Mouse (Mus musculus) ovary, postnatal 10 days (tissue): ENCODE results near the gene Duox2.

Source experiments
- DNase-seq: peaks from one replicate; pipeline ENCODE4 v3.0.0; 2022; ENCODE audit warnings: low spot score

Gene Duox2

DNA sequence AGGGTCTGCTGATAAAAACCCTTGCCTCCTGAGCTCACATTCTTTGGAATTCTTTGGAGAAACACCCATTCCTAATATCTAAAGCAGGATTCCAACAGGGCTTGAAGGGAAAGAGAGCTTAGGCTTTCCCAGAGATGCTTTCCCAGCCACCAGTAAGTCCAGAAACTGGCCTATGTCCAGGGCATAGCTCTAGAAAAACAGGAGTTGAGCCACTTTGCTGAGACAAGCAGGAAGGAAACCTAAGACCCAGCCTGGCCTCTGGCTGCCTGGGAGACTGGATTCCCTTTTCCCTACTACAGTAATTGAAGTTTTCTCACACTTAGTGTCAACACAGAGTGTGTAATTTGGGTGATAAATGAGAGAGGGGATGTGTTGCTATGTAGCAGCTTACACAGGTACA, 61.9 kb downstream of the Duox2 start:
- DNase-seq: no peak

DNA sequence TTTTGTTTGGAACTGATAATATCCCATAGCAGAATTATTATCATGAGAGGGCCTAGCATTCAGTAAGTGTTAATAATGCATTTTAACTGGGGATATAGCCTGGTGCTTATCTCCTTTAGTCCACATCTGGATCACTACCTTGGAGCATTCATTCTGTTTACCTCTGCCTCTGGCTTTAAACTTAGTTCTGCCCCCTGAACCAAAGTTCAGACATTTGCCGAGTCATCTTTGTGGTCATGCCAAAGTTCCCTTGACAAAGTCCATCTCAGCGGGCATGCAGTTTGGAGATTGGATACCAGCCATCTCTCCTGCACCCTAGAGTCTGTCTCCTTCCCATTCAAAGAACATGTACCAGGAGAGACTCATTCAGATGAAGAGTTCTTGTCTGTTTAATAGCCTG, 62.8 kb downstream of the Duox2 start:
- no peak for DNase-seq

DNA sequence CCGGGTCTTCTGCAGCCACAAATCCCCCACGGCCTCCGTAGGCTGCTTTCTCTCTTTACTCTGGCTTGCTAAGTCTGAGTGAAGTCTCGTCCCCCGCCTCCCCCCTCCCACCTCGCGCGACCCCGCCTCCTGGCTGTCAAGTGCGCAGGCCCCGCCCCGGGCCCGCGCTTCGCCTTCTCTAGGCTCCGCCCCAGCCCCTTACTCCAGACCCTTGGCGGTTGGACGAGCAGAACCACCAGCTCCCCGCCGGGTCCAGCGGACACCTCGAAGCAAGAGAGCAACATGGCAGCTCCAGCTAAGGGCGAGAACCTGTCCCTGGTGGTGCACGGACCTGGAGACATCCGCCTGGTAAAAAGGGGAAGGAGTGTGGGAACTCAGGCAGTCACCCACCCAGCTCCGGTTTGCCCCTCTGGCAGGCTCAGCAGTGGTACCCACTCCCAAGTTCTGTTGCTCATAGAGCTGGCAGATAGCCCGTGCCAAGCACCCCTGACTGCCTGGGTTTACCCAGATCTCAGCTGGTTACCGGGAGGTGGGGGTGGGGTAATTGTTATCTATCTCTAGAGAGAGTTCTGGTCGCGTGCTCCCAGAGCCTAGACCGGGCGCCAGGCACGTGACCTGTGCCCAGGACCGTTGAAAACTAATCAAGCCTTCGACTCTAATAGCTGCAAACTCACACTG, 63.5 kb downstream of the Duox2 start, which contains the start of gene Sord:
Gene Sord (plus strand): TSS at position 139 of the 678 bp plus-strand sequence.
- peak; percentile 59 for DNase-seq

DNA sequence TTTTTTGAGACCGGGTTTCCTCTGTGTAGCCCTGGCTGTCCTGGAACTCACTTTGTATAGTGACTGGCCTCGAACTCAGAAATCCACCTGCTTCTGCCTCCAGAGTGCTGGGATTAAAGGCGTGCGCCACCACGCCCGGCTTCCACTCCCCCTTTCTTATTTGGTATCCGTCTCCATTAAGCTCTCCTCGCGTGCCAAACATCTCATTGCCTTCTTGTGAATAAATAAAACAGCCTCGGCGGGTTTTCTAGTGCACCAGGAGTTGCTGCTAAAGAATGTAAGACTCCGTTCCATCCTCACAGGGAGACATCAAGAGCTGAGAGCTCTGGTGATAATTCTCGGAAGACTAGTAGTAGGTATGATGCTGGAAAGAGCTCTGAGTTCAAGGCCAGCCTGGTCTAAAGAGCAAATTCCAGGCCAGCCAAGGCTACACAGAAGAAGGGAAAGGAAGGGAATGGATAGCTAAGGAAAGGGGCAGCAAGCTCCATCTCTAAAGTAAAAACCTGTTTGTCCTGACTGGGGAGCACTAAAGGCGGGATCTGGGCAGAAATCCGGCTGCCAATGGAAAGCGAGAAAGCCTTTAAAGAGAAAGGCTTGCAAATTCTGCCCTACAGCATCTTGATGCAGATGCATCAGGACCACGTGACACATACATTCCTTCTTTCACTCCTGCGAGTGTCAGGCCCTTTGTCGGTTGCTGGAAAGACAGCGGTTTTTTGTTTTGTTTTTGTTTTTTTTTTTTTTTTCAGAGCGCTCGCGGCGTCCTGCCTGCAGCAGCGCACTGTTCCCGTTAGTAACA, 64.3 kb downstream of the Duox2 start:
- DNase-seq: peak; percentile 9

DNA sequence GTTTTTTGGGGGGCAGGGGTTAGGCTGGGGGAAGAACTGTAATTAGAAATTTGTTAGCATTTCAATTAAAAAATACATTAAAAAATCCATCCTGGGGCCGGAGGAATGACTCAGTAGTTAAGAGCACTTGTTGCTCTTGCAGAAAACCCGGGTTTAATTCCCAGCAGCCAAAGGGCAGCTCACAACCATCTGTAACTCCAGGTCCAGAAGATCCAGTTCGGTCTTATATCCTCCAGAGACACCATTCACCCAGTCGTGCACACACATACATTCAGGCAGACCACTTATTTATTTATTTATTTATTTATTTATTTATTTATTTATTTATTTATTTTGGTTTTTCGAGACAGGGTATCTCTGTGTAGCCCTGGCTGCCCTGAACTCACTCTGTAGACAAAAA, 64.9 kb downstream of the Duox2 start:
- no peak for DNase-seq

DNA sequence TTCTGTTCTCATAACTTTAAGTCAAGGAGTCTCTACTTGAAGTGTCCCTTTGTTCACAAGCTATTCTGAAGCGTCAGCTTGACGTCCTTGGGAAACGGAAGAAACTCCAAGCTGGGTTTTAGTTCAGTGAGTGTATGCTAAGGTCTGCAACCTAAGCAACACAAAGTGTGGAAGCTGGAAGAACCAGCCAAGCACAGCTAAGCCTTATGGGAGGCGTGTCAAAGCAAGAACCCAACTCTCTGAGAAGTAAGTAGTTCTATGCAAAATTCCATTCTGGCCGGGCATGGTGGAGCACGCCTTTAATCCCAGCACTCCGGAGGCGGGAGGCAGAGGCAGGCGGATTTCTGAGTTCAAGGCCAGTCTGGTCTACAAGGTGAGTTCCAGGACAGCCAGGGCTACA, 66.6 kb downstream of the Duox2 start:
- no peak for DNase-seq

DNA sequence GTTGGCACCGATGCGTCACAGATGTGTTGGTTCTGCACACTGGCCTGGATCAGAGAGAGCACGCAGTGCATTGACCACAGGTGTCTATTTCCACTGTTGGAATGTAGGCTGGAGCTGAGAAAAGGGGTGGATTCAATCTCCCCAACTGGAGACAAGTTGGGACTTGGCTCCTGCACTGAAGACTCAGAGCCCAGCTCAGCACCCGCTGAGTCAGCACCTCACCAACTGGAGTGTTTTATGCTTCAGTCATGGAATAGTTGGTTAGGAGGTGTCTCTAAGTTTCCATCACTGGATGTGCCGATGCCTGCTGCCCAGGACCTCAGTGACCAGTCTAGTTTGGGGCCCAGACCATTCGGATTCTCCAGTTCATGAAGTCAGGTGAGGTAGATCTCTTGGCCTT, 67.9 kb downstream of the Duox2 start:
- no peak for DNase-seq
